Mouse (Mus musculus) induced T-regulatory cell, adult 2 months (primary cell): ENCODE data around the gene Primpol.

Source experiments
- DNase-seq: peaks from one replicate; pipeline ENCODE4 v3.0.0-alpha.2; 2012; ENCODE audit warnings: low read depth

Gene Primpol

GRCm38 (mm10) chr8:46616879-46617689 is at the start of gene Primpol, which contains the start of gene Casp3:
Primpol (minus strand) TSS chr8:46617212.
Casp3 (plus strand) TSS chr8:46617291.
- peak; percentile 98 for DNase-seq

DNA sequence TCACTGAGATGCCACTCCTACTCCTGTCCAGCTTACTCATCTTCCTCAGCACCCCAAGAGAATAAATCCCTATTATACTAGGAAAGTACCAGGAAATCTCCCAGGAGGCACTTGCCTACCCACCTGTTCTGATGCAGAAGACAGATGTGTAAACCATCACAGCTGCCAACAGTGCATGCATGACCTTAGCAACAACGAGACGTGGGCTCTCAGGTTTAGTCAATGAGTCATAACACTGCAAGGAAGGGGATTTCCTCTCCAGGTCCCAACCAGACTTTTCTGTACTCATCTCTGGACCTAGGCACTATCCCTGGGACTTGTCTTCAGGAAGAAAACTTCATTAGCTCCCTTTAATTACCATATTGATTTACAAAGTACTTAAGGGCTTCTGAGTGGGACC is 38.9 kb upstream of the Primpol start:
- peak; percentile 70 for DNase-seq

DNA sequence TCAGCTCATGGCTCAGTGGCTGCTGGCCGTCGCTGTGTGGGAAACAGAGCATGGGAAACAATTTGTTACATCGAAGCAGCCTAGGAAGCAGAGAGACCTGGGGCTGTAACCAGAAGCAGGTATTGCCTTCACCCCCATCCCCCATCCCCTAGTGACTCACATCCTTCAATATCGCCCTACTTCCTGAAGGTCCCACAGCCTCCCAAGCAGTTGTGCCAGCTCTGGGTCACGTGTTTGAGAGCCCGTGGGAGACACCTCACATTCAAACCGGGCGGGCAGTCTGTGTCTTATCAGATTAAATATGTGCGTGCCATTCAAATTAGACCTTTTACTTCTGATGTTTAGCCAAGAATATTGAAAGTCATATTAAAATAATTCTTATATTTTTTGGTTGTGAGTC is 34.9 kb upstream of the Primpol start:
- DNase-seq = peak; percentile 64

DNA sequence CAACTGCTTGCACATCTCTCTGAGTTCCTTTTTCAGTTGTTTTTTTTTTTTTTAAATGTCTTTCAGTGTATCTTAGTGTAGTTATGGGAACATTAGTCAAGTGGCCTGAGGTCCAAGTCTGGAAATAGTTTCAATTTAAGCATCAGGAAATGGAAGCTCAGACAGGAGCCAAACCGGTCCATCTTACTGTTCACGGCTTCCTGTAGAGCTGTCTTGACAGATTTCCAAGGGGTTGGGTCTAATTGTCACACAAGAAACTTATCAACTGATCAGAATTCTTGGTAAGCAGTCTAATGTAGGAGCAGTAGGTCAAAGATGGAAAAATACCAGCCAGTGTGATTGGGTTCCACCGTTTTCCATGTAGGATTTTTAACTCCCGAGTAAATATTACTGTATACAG is 31.4 kb upstream of the Primpol start:
- DNase-seq = no peak

DNA sequence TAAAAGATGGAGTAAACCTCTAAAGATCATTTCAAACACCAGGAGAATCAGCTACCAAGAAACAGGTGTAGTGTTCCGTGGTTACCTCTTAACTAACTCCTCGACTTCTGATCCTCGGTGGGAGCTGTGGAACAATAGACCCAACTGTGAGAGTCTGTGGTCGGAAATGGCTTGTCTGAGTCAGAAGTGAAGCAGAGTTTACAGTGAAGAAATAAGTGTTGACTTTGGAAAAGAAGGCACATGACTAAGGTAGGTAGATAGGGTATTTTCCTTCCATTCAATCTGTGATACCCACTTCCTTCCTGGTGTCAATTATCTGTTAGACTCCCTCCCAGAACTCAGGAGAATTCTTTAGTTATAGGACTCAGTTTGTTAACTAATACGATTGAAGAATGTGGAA is 24.3 kb upstream of the Primpol start:
- peak; percentile 85 for DNase-seq

GRCm38 (mm10) chr8:46639852-46640251 is 22.8 kb upstream of the Primpol start:
- DNase-seq = peak; percentile 62

- DNase-seq = no peak
Measured at GRCm38 (mm10) chr8:46639010-46639571, 22.1 kb upstream of the Primpol start.

DNA sequence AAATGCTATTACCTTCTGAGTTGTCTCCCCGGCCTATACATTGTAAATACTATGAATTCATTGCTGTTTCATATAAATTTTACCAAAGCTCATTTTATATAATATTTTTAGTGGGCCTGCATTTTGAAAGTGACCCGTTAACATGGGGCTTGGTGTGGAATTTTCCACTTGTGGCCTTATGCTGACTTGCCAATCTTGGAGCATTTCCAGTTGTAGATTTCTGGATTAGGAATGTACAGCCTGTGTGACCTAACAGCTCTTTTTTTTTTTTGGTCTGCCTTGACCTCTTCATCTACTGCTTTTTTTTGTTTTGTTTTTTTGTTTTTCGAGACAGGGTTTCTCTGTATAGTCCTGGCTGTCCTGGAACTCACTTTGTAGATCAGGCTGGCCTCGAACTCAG is 13.9 kb upstream of the Primpol start:
- no peak for DNase-seq

GRCm38 (mm10) chr8:46630422-46630821 is 13.4 kb upstream of the Primpol start:
- no peak for DNase-seq

- DNase-seq = no peak
Measured at GRCm38 (mm10) chr8:46628645-46629044, 11.6 kb upstream of the Primpol start.

DNA sequence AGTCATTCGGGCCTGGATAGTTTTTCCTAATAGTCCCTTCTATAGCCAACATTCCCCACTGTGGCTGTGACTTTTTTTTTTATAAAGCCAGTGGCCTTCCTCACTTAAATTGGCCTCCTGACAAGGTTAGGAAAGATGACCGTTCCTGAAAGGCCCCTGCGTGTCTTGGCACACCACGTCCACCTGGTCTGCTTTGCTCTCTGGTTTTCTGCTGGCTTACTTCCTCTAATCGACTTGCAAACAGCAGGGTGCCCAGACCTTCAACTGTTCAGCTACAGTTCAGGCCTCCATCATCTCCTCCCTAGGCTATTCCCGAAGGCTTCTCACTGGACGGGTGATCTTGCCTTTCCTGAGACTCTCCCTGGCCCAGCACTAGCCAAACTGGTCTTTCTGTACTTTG is 10.9 kb upstream of the Primpol start:
- no peak for DNase-seq

DNA sequence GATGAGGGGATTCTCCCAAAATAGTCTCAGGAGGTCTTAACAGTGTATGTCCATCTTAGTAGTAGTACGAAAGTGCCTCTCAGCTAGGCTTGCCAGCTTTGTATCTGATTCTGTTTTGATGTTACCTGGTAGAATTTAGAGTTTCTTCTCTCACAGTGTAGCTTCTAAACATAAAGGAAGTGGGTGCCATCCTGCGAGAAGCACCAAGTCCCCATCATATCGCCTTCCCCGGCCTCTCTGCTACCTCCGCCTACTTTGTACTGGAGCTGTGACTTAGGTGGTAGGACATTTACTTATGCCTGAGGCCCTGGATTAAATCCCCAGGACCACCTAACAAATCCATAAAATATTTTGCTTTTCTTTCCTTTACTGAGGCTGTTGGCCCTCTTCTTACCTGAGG is 9.6 kb upstream of the Primpol start:
- DNase-seq = no peak

GRCm38 (mm10) chr8:46625166-46625565 is 8.2 kb upstream of the Primpol start:
- DNase-seq = no peak

GRCm38 (mm10) chr8:46622446-46623270 is 5.6 kb upstream of the Primpol start:
- no peak for DNase-seq

DNA sequence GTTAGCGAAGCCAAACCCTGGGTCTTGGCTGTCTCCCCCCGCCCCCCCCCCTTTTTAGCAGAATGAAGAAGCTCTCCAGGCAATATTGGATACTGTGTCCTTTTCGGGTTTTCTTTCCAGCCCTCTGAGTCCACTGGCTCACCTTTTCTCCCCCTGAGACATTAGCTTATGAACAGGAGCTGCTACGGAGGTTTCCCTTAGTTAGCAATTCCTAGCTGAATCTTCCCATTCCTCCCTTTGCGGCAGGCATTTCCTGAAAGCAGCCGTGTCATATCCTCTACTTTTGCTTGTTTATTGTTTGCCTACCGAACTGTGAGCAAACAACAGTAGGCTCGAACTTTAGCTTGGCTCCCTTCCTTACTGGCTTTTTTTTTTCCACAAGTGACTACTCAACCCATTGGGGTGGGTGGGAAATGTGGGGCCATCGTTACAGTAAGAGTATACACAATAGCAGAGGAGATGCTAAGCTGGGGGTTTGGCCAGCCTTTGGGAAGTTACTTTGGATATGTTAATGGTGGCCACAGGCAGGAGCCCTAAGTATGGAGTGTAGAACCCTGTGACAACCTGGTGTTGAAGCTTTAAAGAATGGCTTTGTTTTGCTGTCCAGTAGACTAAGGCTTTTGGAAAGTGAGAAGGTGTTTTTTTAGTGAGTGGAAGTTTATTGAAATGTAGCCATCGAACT is 1.8 kb upstream of the Primpol start:
- DNase-seq = peak; percentile 49

GRCm38 (mm10) chr8:46617690-46618620 is 943 bp upstream of the Primpol start:
- peak; percentile 69 for DNase-seq

GRCm38 (mm10) chr8:46615936-46616335 is 1.1 kb downstream of the Primpol start:
- peak; percentile 59 for DNase-seq

DNA sequence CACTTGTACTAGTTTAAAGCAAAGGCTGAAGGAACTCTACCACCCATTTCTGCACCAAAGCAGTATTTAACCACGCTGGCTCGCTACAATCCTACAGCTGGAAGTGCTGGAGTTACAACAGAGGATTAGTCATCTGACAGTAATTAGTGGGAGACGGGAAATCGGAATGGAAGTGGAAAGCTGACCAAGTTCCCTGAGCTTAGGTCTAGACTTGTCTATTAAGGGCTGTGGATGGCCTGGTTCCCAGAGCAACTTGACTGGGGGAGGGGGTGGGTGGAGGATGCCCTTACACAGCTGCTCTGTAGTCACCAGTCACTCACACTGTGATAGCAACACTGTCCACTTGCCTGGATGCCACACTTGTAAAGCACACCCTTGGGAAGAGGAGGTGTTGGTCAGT is 3.6 kb downstream of the Primpol start:
- DNase-seq = no peak

DNA sequence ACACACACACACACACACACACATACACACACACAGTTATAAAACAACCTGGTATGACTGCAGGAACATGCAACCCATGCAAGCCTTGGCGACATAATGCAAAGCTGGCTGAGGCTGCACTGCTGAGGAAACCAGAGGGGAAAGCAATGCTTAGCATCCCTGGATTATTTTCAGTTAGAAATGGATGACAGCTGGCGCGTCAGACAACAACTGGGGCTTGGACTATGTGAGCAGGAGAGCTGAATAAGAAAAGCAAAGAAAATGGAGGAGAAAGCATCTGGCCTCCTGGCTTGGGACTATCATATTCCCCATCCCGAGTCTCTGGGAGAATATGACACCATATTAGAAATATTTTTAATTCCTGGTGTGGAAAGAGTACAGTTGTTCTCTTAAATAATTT is 4.1 kb downstream of the Primpol start:
- DNase-seq = no peak

GRCm38 (mm10) chr8:46611557-46611956 is 5.5 kb downstream of the Primpol start:
- DNase-seq = peak; percentile 39

DNA sequence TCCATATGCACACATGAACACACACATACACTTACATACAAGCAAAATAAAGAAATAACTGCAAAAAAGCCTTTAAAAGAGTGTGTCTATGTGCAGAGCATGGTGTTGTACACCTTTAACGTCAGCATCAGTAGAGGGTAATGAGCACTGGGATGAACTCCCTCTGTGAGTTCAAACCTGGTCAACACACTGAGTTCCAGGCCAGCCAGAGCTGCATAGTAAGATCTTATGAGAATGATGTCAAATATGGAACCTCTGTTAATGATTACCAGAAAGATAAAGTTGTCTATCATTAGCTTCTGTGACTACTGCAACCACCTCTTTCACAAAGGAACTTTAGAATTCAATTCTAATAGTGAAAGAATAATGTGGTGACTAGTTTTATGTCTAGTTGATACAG is 10.1 kb downstream of the Primpol start:
- DNase-seq = no peak
